Mouse (Mus musculus) cerebellum, adult 9-11 months (tissue): ENCODE data around the gene Ccdc155.
A peak's percentile ranks its signal among the peaks of the same experiment; 100 is the strongest.

Experiments
- DNase-seq: peaks from one replicate; pipeline ENCODE4 v3.0.0; 2022

The Ccdc155 gene

GRCm38 (mm10) chr7:45139904-45140723 lies 64.6 kb downstream of the Ccdc155 start:
- peak; percentile 28 for DNase-seq

GRCm38 (mm10) chr7:45138403-45138802 lies 66.3 kb downstream of the Ccdc155 start:
- DNase-seq: no peak

- DNase-seq: peak; percentile 41
Measured at GRCm38 (mm10) chr7:45137171-45138006, 67.3 kb downstream of the Ccdc155 start.

GRCm38 (mm10) chr7:45135993-45136567 lies 68.6 kb downstream of the Ccdc155 start, which contains the start of the genes Gm45713 and Flt3l:
Gm45713 (minus strand) TSS chr7:45136231.
Flt3l (minus strand) TSS chr7:45136432.
- peak; percentile 91 for DNase-seq

- no peak for DNase-seq
Measured at GRCm38 (mm10) chr7:45135370-45135769, 69.3 kb downstream of the Ccdc155 start.

- peak; percentile 58 for DNase-seq
Measured at GRCm38 (mm10) chr7:45134544-45135026, 70.1 kb downstream of the Ccdc155 start.
